Mouse (Mus musculus) CD4-positive, CD25-positive, alpha-beta regulatory T cell (primary cell): ENCODE measurements around the gene Rev3l. TPM values are rescaled to one million over a fixed set of nuclear protein-coding genes. Genes with fewer than 3 reads are reported as not detected.

ENCODE experiments used
- polyA plus RNA-seq: library from polyadenylated mRNA; unstranded; fragments of 100-300 nt; shearing (Covaris generic); gene quantifications from one replicate; pipeline ENCODE4 v1.2.1, GENCODE M21; 2017

Rev3l gene
- 18.7 TPM for polyA plus RNA-seq

GRCm38 (mm10) chr10:39731736-39732265 is at the start of gene Rev3l:
Rev3l (plus strand) TSS chr10:39732118.

DNA sequence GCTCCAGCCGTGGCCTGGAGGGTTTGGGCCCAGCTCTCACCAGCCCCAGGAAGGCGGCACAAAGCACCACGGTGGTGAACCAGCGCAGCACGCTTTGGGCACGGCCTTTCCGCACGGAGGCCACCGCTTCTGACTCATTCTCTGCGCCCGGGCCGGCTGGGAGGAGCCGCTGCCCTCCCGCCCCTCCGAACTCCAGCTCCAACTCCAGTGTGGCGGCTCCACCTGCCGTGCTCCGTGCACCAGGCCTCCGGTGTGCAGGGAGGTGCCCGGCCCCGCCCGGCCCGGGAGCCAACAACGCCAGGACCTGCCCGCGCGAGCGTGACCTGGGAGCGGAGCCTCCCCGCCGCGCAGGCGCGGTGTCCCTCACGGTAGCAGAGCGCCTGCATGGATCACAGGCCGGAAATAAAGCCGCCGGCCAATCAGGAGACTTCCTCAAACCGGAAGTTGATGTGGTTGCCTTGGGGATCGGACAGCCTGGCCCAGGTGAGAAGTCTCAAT is 167.0 kb downstream of the Rev3l start, which contains the start of gene Mfsd4b4:
Gene Mfsd4b4 (minus strand): TSS at position 365 of the 498 bp plus-strand sequence.

Other genes with a start within 250 kb of the Rev3l start
- 55.0 TPM for gene Traf3ip2, start 119.2 kb upstream of the Rev3l start, polyA plus RNA-seq
- gene Mfsd4b4, start 167.1 kb downstream of the Rev3l start, polyA plus RNA-seq = 5.2 TPM
- not detected for gene Mfsd4b2, start 194.8 kb downstream of the Rev3l start, polyA plus RNA-seq
- gene Mfsd4b3, start 228.0 kb downstream of the Rev3l start, polyA plus RNA-seq = not detected